Mouse (Mus musculus): Measurements from ENCODE around the gene Vmn1r104.
"Not testable (repeated sequence)": the region's sequence is repeated elsewhere in the genome, so short reads cannot be mapped to it uniquely, and the experiment has no call there.

Gene Vmn1r104

GRCm38 (mm10) chr7:20533537-20533936 lies at the start of gene Vmn1r104:
Gene Vmn1r104 (plus strand): TSS chr7:20533837.
- not testable (repeated sequence) for TF ChIP-seq GATA4 (IDR thresholded peaks at IDR 0.05; ENCODE audit: insufficient replicate concordance, low read length)

- TF ChIP-seq GATA4 (IDR thresholded peaks at IDR 0.05; ENCODE audit: insufficient replicate concordance, low read length) = not testable (repeated sequence)
These were observed 23.2 kb upstream of the Vmn1r104 start, which contains the start of gene Vmn1r103 for GRCm38 (mm10) chr7:20510434-20510833. Gene Vmn1r103 (minus strand): TSS chr7:20510534.

GRCm38 (mm10) chr7:20545657-20546056 lies 12.0 kb downstream of the Vmn1r104 start, which contains the start of gene Gm5726:
Gene Gm5726 (minus strand): TSS chr7:20545757.
- TF ChIP-seq GATA4 (IDR thresholded peaks at IDR 0.05; ENCODE audit: insufficient replicate concordance, low read length) = not testable (repeated sequence)

GRCm38 (mm10) chr7:20576141-20576540 lies 42.5 kb downstream of the Vmn1r104 start, which contains the start of gene Gm4141:
Gene Gm4141 (minus strand): TSS chr7:20576241.
- TF ChIP-seq GATA4 (IDR thresholded peaks at IDR 0.05; ENCODE audit: insufficient replicate concordance, low read length) = not testable (repeated sequence)
